Mouse (Mus musculus) yolk sac, embryonic 10.5 days (tissue): ENCODE results near the gene Hnrnpa0.
"Not testable (repeated sequence)": the region's sequence is repeated elsewhere in the genome, so short reads cannot be mapped to it uniquely, and the experiment has no call there.

Experiments used
- DNase-seq: peaks from one replicate; pipeline ENCODE4 v3.0.0-alpha.2; 2017; ENCODE audit warnings: low spot score

The Hnrnpa0 gene

GRCm38 (mm10) chr13:58128396-58128767, at the start of gene Hnrnpa0:
Gene Hnrnpa0, minus strand, starts transcription at chr13:58128556.
- DNase-seq, result peak; percentile 93

GRCm38 (mm10) chr13:58177511-58178208, 49.3 kb upstream of the Hnrnpa0 start:
- no peak for DNase-seq

- DNase-seq, result peak; percentile 29
Observed at GRCm38 (mm10) chr13:58176105-58176504, 47.7 kb upstream of the Hnrnpa0 start.

- no peak for DNase-seq
Observed at GRCm38 (mm10) chr13:58168119-58168518, 39.8 kb upstream of the Hnrnpa0 start.

GRCm38 (mm10) chr13:58163343-58163742, 35.0 kb upstream of the Hnrnpa0 start:
- DNase-seq, result no peak

- no peak for DNase-seq
Observed at GRCm38 (mm10) chr13:58160761-58161160, 32.4 kb upstream of the Hnrnpa0 start.

- DNase-seq, result peak; percentile 77
Observed at GRCm38 (mm10) chr13:58158099-58158912, 29.9 kb upstream of the Hnrnpa0 start.

- DNase-seq, result peak; percentile 86
Observed at GRCm38 (mm10) chr13:58157447-58158098, 29.2 kb upstream of the Hnrnpa0 start, which contains the start of gene Idnk. Gene Idnk, plus strand, starts transcription at chr13:58157649.

- no peak for DNase-seq
Observed at GRCm38 (mm10) chr13:58157036-58157435, 28.7 kb upstream of the Hnrnpa0 start.

- no peak for DNase-seq
Observed at GRCm38 (mm10) chr13:58156031-58156430, 27.7 kb upstream of the Hnrnpa0 start.

GRCm38 (mm10) chr13:58150442-58150841, 22.1 kb upstream of the Hnrnpa0 start:
- no peak for DNase-seq

- no peak for DNase-seq
Observed at GRCm38 (mm10) chr13:58149629-58150028, 21.3 kb upstream of the Hnrnpa0 start.

- DNase-seq, result no peak
Observed at GRCm38 (mm10) chr13:58149033-58149558, 20.7 kb upstream of the Hnrnpa0 start.

GRCm38 (mm10) chr13:58148256-58148831, 20.0 kb upstream of the Hnrnpa0 start:
- peak; percentile 81 for DNase-seq

GRCm38 (mm10) chr13:58147760-58148159, 19.4 kb upstream of the Hnrnpa0 start:
- no peak for DNase-seq

- not testable (repeated sequence) for DNase-seq
Observed at GRCm38 (mm10) chr13:58146603-58147002, 18.2 kb upstream of the Hnrnpa0 start.

- DNase-seq, result no peak
Observed at GRCm38 (mm10) chr13:58131692-58132091, 3.3 kb upstream of the Hnrnpa0 start.

- no peak for DNase-seq
Observed at GRCm38 (mm10) chr13:58129687-58130246, 1.4 kb upstream of the Hnrnpa0 start.

- peak; percentile 96 for DNase-seq
Observed at GRCm38 (mm10) chr13:58128768-58129671, 664 bp upstream of the Hnrnpa0 start.

- peak; percentile 50 for DNase-seq
Observed at GRCm38 (mm10) chr13:58127766-58128361, 492 bp downstream of the Hnrnpa0 start.
